Mouse (Mus musculus) frontal cortex, postnatal 36 days (tissue): ENCODE measurements around the gene Il22ra1.

ENCODE experiments used
- DNase-seq, 2 experiments: peaks; one replicate each; pipeline ENCODE4 v3.0.0; 2022; ENCODE audit warnings: low spot score in 2 of 2

The Il22ra1 gene

DNA sequence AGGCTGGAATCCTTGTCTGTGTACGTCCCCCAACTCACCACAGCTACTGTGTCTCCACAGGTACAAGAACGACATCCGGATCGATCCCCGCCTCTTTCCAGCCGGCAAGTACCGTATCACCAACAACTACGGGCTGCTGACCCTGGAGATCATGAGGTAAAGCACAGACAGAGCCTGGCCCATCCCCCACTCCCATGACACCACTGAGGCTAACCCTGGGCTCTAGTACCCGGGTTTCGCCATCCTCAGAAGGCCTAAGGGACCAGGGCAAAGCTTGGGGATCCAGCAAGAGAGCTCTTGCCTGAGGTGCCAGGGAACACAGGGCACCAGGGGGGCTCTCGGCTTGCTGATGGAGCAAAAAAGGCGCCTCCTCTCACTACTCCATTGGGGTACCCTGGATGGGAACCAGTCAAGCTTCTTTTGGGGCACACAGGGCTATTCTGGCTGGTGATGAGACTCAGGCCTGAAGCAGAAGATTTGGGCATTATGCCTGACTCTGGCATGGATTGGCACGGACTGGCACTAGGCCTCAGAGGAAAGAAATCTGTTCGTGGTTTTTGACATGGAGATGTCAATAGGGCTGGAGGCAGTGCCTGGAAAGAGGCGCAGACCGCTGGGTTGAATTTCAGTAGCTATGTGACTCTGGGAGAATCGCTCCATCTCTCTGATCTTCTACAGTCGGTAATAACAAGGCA is 42.8 kb downstream of the Il22ra1 start:
- no peak for DNase-seq

DNA sequence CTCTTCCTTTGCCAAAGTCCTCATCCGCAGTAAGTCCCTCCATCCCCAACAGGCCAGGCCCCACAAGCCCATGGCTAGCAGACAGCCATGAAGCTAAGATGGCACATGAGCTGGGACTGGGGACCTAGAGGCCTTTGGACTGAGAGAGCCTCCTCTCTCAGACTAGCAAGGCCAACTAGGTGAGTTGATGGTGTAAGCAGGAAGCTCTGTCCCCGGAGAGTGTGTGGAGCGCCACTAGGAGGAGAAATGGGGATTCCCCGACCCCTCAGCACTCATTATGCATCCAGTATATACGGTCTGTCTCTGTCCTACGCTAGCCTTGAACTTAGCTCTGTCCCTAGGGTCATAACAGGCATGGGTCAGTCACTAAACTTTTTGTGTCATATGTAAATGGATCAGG is 43.6 kb downstream of the Il22ra1 start:
- no peak for DNase-seq

DNA sequence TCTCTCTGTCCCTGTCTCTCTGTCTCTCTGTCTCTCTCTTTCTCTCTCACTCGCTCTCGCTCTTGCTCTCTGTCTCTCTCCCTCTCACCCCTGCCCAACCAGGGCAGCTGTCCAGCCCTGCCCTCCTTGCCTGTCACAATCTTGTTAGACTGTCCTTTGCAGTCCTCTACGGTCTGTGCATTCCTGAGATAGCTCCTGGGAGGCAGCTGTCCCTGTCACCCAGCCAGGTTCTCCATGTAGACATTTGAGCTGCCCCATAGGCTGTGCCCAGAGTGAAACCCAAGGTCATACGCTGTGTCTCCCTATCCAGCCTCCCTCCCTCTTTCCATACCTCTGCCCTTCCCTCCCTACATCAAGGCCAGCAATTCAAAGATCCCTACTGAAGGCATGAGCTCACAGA is 44.7 kb downstream of the Il22ra1 start:
- no peak for DNase-seq

DNA sequence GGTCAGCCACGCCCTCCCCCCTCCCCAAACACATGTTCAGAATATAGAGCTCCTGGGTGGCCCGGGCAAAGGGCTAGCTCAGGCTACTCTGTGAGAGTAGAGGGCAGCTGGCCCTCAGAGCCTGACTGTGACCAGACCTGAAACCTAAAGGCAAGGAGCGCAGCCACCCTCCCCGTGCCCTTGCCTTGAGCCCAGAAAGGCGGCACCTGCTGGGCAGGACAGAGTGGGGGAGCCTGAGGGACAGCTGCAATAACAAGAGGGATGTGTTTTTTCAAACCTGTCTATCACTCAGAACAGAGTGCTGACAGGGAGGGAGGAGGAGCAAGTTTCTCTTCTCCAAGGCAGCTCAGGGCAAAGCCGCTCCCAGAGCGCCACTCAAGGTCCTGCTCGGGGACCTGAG is 46.5 kb downstream of the Il22ra1 start:
- no peak for DNase-seq

DNA sequence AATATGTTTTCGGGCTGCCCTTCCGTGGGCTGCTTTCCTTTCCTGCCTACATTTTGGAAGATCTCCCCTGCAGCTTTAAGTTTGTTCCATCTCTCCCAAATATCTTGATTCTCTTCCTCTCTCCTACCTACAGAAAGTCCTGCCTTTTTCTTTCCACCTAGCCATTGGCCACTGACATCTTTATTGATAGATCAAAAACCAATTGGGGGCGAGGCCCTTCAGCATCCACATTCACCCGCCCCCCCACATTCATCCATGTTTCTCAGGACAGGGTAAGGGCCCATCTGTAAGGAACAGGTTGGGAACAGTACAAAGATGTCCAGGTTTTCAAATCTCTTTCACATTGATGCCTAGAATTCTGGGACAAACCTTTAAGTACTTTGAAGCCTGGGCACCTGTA is 48.9 kb downstream of the Il22ra1 start:
- DNase-seq = no peak

DNA sequence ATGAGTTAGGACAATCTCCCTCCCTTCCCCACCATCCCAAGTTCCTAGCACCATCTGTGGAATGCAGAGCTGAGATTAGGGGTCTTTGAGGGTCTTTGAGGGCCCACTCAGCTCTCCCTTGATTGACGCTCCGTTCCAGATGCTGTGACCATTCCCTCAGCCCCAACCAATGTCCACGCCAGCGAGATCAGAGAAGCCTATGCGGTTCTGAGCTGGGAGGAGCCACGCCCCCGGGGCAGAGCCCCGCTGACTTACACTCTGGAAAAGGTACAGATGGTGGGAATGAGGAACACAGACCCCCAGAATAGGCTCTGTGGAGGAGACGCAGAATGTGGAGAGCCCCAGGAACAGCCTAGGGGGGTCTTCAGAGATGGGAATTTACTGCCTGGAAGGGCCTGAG is 51.7 kb downstream of the Il22ra1 start:
- no peak for DNase-seq

DNA sequence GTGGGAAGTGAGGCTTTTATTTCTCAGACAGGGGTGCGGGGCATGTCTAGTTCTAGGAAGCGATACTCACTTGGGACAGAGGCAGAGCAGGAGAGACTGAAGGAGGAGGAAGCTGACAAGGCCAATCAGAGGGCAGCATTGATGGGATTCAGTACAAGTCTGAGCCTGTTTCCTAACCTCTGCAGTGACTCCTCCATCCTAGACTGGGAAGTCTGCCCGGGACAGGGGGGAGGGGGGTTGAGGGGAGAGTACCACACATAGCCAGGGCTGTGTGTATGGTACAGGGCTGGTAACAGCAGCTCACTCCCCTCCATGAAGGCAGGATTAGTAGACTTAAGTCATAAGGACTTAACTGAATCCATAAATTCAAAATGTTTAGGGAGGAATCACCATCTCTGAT is 52.3 kb downstream of the Il22ra1 start:
- no peak for DNase-seq

DNA sequence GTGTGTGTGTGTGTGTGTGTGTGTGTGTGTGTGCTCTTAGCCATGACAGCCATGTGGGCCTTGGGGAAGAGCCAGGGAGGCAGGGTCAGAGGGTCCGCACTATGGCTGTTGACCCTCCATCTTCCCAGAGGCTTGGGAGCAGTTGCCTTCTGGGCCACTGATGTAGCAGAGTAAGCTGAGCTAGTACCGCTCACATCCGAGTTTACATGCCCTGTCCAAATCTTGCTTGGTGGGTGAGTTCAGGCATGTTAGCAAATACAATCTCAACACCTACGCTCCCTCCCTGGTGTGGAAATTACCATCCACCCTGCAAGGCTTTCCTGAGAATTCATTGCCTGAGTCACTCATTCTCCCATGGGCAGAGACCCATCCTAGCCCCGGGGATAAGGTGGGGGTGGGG is 53.3 kb downstream of the Il22ra1 start:
- no peak for DNase-seq

DNA sequence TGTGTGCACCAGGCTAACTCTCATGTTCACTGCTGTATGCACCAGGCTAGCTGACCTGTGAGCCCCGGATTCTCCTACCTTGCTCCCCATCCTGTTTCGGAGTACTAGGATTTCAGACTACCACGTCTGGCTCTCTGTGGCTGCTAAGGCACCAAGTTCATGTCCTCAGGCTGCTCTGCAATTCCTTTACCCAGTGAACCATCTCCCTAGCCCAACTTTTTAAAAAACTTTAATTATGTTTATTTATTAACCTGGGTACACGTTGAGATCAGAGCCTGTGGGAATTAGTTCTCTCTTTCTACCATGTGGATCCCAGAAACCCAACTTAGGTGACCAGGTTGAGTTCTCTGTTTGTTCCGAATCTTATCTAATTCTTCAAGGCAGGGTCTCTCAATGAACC is 58.6 kb downstream of the Il22ra1 start:
- DNase-seq = no peak

DNA sequence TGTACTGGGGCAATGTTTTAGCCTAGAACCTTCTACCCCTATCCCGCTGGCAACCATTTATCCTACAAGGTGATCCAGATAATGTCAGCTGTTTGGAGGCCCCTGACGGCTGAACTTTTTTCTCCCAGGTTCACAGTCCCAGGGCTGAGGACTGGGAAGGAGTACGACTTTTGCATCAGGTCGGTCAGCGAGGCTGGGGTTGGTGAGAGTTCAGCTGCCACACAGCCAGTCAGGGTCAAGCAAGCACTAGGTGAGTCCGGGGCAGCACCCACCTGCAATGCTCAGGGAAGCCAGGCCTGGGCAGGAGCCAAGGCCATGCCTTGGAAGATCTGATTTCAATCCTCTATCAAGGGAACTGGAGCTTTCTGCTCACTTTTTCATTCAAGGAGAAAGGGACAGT is 59.3 kb downstream of the Il22ra1 start:
- no peak for DNase-seq

DNA sequence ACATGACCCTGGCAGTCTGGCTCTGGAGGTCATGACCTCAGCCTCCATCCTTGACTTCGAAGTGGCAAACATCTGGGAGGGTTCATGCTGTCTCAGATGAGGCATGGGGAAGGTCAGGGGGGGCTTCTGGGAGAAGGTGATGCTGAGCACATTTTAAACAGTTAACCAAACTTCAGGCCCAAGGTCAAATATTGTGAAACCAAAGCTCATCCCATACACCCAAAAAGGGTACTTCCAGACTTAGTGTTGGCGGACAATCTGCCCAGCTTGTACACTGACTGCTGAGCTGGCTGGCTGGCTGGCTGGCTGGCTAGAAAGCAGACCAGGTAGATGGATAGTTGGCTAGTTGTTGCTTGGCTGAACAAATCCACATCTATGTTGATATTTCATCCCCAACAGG is 61.2 kb downstream of the Il22ra1 start:
- DNase-seq = no peak

DNA sequence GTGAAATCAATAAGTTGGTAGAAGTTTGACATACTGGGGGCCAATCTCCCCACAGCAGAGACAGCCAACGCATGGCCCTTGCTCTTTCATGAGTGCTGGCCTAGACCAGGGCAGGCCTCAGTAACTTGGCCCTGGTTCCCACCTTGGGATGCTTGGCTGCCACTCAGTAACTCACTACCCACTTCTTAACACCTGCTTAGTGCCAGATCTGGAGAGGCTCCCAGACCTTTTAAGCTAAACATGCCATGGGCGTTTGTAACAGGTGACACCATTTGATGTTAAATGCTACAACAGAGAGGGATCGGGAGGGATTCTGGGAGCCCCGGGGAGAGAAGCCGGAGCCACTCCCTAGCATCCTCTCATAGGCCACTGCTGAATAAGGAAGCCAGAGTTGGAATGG is 64.8 kb downstream of the Il22ra1 start:
- DNase-seq = no peak

DNA sequence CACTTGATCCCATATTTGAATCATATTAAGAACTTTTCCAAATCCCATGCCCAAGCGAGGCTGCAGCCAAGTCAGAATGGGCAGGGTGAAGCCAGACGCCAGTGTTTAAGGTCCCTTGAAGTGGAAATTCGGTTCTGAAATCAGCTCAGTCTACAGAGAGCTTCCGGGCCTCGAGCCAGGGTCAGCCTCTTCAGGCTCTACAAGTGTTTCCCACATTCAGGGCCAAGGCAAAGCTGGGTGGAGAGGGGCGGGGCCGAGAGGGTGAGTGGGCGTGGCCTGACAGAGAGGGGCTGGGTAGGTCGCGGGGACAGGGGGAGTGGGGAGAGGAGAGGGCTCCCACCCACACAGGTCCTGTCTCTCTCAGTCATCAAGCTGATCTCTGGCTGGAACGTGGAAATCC is 70.0 kb downstream of the Il22ra1 start:
- DNase-seq = peak; percentile 3 to 11

DNA sequence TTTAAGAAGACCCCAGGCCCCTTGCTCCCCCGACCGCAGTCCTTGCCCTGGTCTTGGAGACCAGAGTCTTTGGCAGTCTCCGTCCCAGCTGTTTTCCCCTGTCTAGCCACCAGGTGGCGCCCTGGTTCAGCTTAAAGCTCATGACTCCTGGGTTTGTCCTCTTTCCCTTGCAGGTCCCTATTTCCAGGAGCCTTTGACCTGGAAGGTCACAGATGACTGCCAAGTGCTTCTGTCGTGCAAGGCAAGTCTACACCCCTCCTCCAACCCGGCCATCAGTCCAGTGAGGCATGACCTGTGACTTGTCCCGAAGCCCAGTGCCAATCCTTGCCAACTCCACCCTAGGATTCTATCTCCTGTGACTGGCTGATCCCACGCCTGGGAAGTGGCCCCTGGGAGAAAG is 73.6 kb downstream of the Il22ra1 start:
- DNase-seq = peak; percentile 89 to 90
